Mouse (Mus musculus) ES-E14 (cell line): ENCODE data around the gene Hrh2.

Experiments
- CHD2 ChIP-seq: IDR thresholded peaks from 2 replicates; pipeline ENCODE4 v1.6.1; 2014; ENCODE audit warnings: mild to moderate bottlenecking, low read depth, low read length, inconsistent platforms
- ZNF384 ChIP-seq: IDR thresholded peaks from 2 replicates; pipeline ENCODE4 v1.6.1; 2012; ENCODE audit warnings: low read depth, low read length, inconsistent platforms

DNA sequence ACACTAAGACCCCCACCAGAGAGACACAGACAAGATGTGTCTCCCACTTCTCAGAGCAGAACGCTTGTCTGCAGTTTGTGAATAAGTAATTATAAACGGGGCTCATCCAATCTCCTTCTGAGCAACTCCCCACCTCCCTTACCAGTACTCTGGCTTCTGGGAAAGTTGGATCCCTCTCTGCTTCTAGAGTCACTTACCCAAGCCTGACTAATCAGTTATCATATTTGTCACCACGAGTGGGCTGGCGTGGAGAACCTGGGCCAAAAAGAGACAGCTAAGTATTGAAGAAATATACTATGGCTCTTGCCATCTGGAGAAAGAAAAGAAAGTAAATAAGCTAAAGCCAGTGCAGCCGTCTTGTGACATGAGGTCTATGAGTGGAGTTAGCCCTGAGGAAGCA lies 47.3 kb upstream of the Hrh2 start:
- TF ChIP-seq CHD2 (no peak), ZNF384 (no peak)
